Mouse (Mus musculus) kidney, embryonic 14.5 days (tissue): ENCODE measurements at regions not wholly inside any gene's neighbourhood (a gene's known extent, or its start where the extent isn't known, plus 50 kb on each side); places are given as distances from the start of the nearest gene placed in this dataset.

Experiments used
- ATAC-seq: fragments of 200-750 bp; cut with Nextera tagmentation; 2 replicates; pipeline ENCODE4 v1.8.0; 2017; ENCODE audit warnings: moderate number of reproducible peaks, mild to moderate bottlenecking, moderate TSS enrichment, moderate library complexity; ENCODE audit not compliant: low FRiP score, low TSS enrichment
- H3K27ac ChIP-seq: fragments of 300-500 bp; sonication (generic); 2 replicates; pipeline ENCODE4 v1.5.1; 2014; ENCODE audit warnings: low read depth, mild to moderate bottlenecking, low read length, moderate library complexity, mixed read lengths
- H3K27me3 ChIP-seq: fragments of 300-500 bp; sonication (generic); 2 replicates; pipeline ENCODE4 v1.6.1; 2014; ENCODE audit warnings: mild to moderate bottlenecking, low read length; ENCODE audit not compliant: control insufficient read depth, insufficient read depth
- H3K36me3 ChIP-seq: fragments of 300-500 bp; sonication (generic); 2 replicates; pipeline ENCODE4 v1.6.1; 2014; ENCODE audit warnings: low read length, mixed read lengths; ENCODE audit not compliant: control insufficient read depth, insufficient read depth
- H3K4me1 ChIP-seq: fragments of 300-500 bp; sonication (generic); 2 replicates; pipeline ENCODE4 v1.6.1; 2014; ENCODE audit warnings: low read length, mixed read lengths; ENCODE audit not compliant: control insufficient read depth, insufficient read depth
- H3K4me2 ChIP-seq: fragments of 300-500 bp; sonication (generic); replicated peaks from 2 replicates; pipeline ENCODE4 v1.6.1; 2014; ENCODE audit warnings: low read depth, mild to moderate bottlenecking, low read length
- H3K4me3 ChIP-seq: fragments of 300-500 bp; sonication (generic); 2 replicates; pipeline ENCODE4 v1.5.1; 2014; ENCODE audit warnings: mild to moderate bottlenecking, low read length
- H3K9ac ChIP-seq: fragments of 300-500 bp; sonication (generic); 2 replicates; pipeline ENCODE4 v1.6.1; 2014; ENCODE audit warnings: low read depth, mild to moderate bottlenecking, low read length, moderate library complexity
- H3K9me3 ChIP-seq: fragments of 300-500 bp; sonication (generic); 2 replicates; pipeline ENCODE4 v1.6.1; 2016; ENCODE audit warnings: low read length; ENCODE audit not compliant: control insufficient read depth
- WGBS: fragments of 180-500 bp; shearing (Covaris S2); extraction: QIAGEN DNeasy Blood & Tissue Kit; methylation state at CpG from one replicate; pipeline ENCODE4 v1.1.7; 2014; 5-methylcytosine and 5-hydroxymethylcytosine counted together

DNA sequence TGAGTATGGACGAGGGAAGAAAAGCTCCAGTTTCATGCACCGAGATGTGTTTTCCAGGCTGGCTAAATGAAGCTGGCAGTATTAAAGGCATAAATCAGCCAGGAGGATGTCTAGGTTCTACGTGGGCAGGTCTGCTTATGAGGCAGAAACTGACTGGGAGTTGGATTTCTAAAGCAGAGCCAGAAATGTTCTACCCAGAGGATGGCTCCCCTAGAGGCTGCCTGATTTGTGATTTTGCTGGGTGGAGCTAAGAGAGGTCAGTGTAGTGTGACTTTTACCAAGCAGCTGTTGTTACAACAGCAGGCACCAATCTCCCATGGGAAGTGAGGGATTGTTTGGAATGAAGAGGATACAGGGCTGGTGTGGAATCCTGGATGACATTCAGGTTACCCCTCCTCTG lies 686.0 kb downstream of the Gm9195 start:
- peak overlapping the region; percentile 2; the same call in 1 of the 2 replicates for H3K27ac ChIP-seq

DNA sequence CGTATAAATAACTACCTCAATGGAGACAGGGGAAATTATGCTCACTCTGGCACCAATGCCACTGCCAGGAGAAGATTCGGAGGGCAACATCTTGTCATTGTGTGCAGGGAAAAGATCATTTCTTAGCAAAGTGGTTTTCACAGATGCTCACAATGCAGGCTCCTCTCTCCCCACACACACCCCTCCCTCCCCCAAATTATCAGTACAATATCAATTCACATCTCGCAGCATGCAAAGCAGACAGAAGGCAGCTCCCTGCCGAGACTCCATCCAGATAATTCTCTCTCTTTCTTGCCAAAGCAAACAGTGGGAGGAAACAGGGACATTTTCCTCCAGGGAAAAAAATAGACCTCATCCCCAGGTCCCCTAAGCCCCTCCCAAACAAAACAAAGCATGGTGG lies 691.8 kb downstream of the Gm9195 start:
- no peak for ATAC-seq
- no peak overlapping the region for H3K27ac ChIP-seq
- no peak overlapping the region for H3K9ac ChIP-seq
- H3K36me3 ChIP-seq = no peaks in the 10 kb centered on the region
- H3K27me3 ChIP-seq = no peaks in the 10 kb centered on the region
- no peak overlapping the region for H3K4me3 ChIP-seq
- 0 out of 2 replicates have a peak, but pooled peaks cover 5% of the 10 kb centered on the region for H3K4me1 ChIP-seq
- WGBS = 56% methylated on average over 4 of the region's 4 CpGs
- peaks cover 3% of the 10 kb centered on the region; the same call in 1 of the 2 replicates for H3K9me3 ChIP-seq
- no peak overlapping the region for H3K4me2 ChIP-seq

More for the DNA sequence above, 686.0 kb downstream of the Gm9195 start:
- peaks cover 3% of the 10 kb centered on the region; the same call in 1 of the 2 replicates for H3K9me3 ChIP-seq
- no peaks in the 10 kb centered on the region for H3K27me3 ChIP-seq
- no peak overlapping the region for H3K4me2 ChIP-seq
- H3K4me3 ChIP-seq = no peak overlapping the region
- H3K9ac ChIP-seq = no peak overlapping the region
- H3K4me1 ChIP-seq = 0 out of 2 replicates have a peak, but pooled peaks cover 5% of the 10 kb centered on the region
- H3K36me3 ChIP-seq = no peaks in the 10 kb centered on the region
- ATAC-seq = peak; percentile 87
- WGBS = 13% methylated on average over 3 of the region's 3 CpGs

DNA sequence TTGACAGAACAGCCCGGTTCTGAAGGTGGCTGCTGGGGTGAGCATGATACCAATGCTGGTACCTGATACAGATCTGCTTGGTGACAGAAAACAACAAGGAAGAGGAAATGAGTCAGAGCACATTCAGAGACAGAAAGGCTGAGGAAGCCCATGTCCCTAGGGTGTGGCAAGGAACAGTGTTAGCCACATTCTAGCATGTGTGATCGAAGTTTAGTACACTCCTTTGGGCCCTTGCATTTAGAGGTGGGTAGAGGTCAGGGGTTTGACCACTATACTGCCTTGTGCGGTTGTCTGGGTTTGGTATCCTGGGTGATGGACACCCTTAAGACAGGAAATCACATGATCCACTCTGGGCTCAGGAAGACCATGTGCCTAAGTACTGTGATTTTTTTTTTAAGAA lies 695.9 kb downstream of the Gm9195 start:
- WGBS = 69% methylated on average over 3 of the region's 3 CpGs
- ATAC-seq = no peak
- H3K9ac ChIP-seq = no peak overlapping the region

DNA sequence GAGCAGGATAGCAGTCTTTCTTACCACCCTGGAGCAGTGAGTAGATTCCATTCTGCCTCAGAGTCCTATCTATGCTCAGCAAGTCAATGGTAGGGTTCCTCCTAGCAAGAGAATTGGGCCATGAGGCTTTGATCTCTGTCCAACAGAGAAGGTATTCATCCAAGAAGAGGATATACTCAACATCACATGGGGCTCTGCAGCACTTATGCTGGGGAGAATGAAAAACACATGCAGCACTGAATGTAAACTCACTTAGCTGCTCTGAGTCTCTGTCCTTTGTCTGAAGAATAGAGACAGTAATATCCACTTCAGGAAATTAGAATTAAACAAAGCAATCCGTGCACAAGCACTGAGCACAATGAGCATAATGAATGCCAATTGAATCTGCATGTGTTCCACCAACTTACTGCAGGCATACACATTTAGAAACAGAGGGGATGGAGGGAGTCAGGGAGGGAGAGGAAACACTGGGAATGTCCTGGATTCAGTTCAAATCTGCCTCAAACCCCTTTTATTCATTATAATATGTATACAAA lies 714.6 kb downstream of the Gm9195 start:
- Histone ChIP-seq H3K4me3 (no peak overlapping the region), H3K36me3 (no peaks in the 10 kb centered on the region), H3K4me1 (no peaks in the 10 kb centered on the region), H3K27ac (no peak overlapping the region), H3K9me3 (no peaks in the 10 kb centered on the region), H3K27me3 (no peaks in the 10 kb centered on the region), H3K9ac (no peak overlapping the region), H3K4me2 (no peak overlapping the region)
- no peak for ATAC-seq
- 79% methylated on average over 1 of the region's 1 CpGs for WGBS

More for the DNA sequence above, 695.9 kb downstream of the Gm9195 start:
- H3K4me1 ChIP-seq = 0 out of 2 replicates have a peak, but pooled peaks cover 5% of the 10 kb centered on the region
- H3K9me3 ChIP-seq = peaks cover under 1% of the 10 kb centered on the region; the same call in 1 of the 2 replicates
- H3K4me3 ChIP-seq = no peak overlapping the region
- no peaks in the 10 kb centered on the region for H3K27me3 ChIP-seq
- no peak overlapping the region for H3K27ac ChIP-seq
- no peaks in the 10 kb centered on the region for H3K36me3 ChIP-seq
- H3K4me2 ChIP-seq = no peak overlapping the region

DNA sequence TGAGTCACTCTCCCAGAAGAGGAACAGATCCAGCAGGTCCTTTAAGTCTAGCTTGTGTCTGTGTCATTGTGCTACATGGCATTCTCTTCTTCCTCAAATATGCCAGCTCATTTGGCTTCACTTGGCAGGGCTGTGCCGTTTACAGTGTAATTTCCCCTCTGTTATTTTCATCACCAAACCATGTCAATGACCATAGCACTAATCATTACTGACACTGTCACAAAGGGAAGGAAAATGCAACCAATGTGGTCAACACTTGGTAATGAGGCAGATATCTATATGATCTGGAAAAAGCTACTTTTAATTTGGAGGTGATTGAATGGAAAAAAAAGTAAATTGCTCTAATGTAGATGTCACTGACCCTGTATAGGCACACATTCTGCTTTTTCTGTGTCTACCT lies 724.8 kb downstream of the Gm9195 start:
- Histone ChIP-seq H3K9ac (no peak overlapping the region), H3K36me3 (no peaks in the 10 kb centered on the region), H3K4me1 (no peaks in the 10 kb centered on the region), H3K4me3 (no peak overlapping the region), H3K27me3 (no peaks in the 10 kb centered on the region), H3K4me2 (no peak overlapping the region), H3K27ac (no peak overlapping the region), H3K9me3 (no peaks in the 10 kb centered on the region)
- no peak for ATAC-seq
- 93% methylated on average over 1 of the region's 1 CpGs for WGBS

DNA sequence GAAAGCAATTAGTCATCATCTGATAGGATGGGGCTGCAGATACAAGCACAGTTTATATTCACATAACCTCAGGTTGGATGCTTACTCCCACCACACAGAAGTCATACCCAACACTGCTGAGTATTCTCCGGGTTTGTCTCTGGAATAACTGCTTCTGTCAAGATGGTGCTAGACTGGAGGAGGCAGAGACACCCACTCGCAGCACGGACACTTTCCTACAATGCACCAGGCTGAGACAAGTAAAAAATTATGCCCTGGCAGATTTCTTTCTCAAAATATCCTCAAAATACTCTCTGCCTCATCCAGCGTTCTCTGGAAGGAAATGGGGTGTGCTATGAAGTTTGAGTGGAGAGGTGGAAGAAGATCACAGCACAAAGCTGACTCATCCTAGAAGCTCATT lies 763.1 kb downstream of the Gm9195 start:
- Histone ChIP-seq H3K27me3 (no peaks in the 10 kb centered on the region), H3K36me3 (no peaks in the 10 kb centered on the region), H3K4me3 (no peak overlapping the region), H3K9me3 (no peaks in the 10 kb centered on the region), H3K27ac (no peak overlapping the region), H3K9ac (no peak overlapping the region), H3K4me1 (no peaks in the 10 kb centered on the region), H3K4me2 (no peak overlapping the region)
- WGBS = 88% methylated on average over 4 of the region's 4 CpGs
- no peak for ATAC-seq

DNA sequence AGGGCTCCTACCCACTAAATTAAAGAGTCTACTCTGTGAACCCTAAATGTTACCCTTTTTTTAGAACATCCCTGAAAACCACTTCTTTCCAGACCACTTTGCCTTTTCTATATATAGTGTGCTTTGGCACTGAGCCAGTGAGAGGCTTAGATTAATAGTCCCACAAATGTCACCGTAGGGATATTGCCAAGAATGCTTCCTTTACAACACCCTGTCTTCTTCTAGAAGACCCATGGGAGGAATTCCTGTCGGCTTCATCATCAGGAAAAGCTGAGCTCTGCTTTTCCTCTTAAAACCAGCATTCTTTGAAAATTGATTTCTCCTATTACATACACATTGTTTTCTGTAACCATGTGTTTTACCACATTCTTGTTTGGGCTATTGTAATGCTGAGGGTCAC lies 768.1 kb downstream of the Gm9195 start:
- H3K9ac ChIP-seq = no peak overlapping the region
- 45% methylated on average over 2 of the region's 2 CpGs for WGBS
- H3K27ac ChIP-seq = no peak overlapping the region
- H3K4me3 ChIP-seq = no peak overlapping the region
- no peaks in the 10 kb centered on the region for H3K36me3 ChIP-seq
- no peak overlapping the region for H3K4me2 ChIP-seq
- H3K27me3 ChIP-seq = no peaks in the 10 kb centered on the region
- no peak for ATAC-seq
- no peaks in the 10 kb centered on the region for H3K4me1 ChIP-seq
- H3K9me3 ChIP-seq = no peaks in the 10 kb centered on the region

DNA sequence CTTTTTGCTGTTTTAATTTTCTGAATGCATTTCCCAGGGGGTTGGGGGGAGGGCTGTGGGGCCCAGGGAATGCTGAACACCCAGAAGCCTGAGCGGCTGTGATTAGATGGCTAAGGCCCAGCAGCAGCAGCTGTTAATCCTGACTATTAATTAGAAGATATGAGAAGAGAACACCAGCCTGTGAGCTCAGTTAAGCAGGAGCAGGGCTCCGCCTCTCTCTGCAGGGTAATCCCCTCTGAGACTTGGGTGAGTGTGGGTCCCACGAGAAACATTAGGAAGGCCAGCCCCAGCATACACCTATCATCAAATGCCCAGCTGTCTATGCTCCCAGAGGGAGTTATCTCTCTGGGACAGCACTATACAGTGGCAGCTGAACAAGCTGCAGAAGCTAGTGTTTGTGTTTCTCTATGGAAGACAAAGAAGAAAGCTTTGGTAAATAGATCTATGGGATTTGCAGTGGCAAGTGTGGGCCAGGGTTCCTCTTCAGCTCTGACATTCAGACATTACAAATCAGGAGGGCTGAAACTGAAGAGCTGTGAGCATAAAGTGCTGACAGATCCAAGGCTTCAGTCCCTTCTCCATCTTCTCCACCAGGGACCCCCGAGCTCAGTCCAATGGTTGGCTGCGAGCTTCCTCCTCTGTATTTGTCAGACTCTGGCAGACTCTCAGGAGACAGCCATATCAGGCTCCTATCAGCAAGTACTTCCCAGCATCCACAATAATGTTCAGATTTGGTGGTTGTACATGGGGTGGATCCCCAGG lies 781.9 kb downstream of the Gm9195 start:
- Histone ChIP-seq H3K27me3 (no peaks in the 10 kb centered on the region), H3K4me3 (no peak overlapping the region), H3K4me2 (no peak overlapping the region), H3K36me3 (no peaks in the 10 kb centered on the region), H3K9ac (no peak overlapping the region), H3K4me1 (no peaks in the 10 kb centered on the region), H3K27ac (no peak overlapping the region), H3K9me3 (no peaks in the 10 kb centered on the region)
- ATAC-seq = no peak
- WGBS = 74% methylated on average over 5 of the region's 5 CpGs

DNA sequence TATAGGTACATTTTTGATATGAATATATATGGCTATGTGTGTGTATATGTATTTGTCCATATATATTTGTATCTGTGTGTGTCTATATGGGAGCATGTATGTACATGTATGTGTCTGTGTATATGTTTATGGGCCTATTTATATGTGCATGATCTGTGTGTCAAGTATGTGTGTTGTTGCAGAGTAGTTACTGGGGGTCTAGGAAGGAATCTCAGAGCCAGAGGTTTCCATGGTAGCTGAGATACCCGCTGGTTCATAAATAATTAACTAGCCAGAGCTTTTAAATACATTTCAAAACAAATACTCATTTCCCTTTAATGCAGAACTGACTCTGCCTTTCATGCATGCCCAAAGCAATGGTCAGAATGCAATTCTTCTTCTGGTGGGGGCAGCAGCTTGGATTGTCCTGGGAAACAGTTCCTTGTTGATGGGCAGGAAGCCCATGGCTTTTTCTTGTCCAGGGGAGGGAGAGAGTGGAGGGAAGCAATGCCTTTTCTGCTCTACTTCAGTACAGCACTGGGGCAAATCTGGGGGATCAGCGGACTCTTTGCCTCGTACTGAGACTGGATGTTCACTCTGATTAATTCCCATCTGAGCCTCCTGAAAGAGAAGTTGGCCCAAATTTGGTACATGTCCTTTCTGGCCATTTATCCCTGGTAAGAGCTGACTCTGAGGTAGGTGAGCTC lies 798.7 kb downstream of the Gm9195 start:
- H3K9ac ChIP-seq = no peak overlapping the region
- no peaks in the 10 kb centered on the region for H3K27me3 ChIP-seq
- no peak overlapping the region for H3K27ac ChIP-seq
- no peak for ATAC-seq
- WGBS = 65% methylated on average over 3 of the region's 3 CpGs
- H3K36me3 ChIP-seq = no peaks in the 10 kb centered on the region
- H3K4me3 ChIP-seq = no peak overlapping the region
- no peak overlapping the region for H3K4me2 ChIP-seq
- H3K4me1 ChIP-seq = no peaks in the 10 kb centered on the region
- H3K9me3 ChIP-seq = no peaks in the 10 kb centered on the region
